Mouse (Mus musculus) heart, postnatal 10 days (tissue): ENCODE measurements around the gene Cemip2. TPM values are rescaled to one million over a fixed set of nuclear protein-coding genes. Genes with fewer than 3 reads are reported as not detected.
"Not testable (repeated sequence)": the region's sequence is repeated elsewhere in the genome, so short reads cannot be mapped to it uniquely, and the experiment has no call there.

ENCODE experiments used
- DNase-seq, 2 experiments: peaks; one replicate each; pipeline ENCODE4 v3.0.0; 2021
- intact Hi-C: fragments of 180-260 bp; cut with DNase I; formaldehyde crosslinking; loops from one replicate; pipeline ENCODE4 v1.15.1; 2025
- total RNA-seq, 2 experiments: library from RNA; stranded (reverse); gene quantifications; 2 replicates each; pipeline ENCODE4 v1.2.3; 2021

Gene Cemip2
- total RNA-seq, 2 experiments from 2014 or later = 30.1 to 31.4 TPM

- DNase-seq = no peak
Measured at GRCm38 (mm10) chr19:21860894-21861293, 82.8 kb downstream of the Cemip2 start.

GRCm38 (mm10) chr19:21862289-21862990 lies 84.3 kb downstream of the Cemip2 start:
- intact Hi-C loops = no loop called here
- DNase-seq = no peak

More at GRCm38 (mm10) chr19:21860894-21861293, 82.8 kb downstream of the Cemip2 start:
- intact Hi-C loops = no loop called here

DNA sequence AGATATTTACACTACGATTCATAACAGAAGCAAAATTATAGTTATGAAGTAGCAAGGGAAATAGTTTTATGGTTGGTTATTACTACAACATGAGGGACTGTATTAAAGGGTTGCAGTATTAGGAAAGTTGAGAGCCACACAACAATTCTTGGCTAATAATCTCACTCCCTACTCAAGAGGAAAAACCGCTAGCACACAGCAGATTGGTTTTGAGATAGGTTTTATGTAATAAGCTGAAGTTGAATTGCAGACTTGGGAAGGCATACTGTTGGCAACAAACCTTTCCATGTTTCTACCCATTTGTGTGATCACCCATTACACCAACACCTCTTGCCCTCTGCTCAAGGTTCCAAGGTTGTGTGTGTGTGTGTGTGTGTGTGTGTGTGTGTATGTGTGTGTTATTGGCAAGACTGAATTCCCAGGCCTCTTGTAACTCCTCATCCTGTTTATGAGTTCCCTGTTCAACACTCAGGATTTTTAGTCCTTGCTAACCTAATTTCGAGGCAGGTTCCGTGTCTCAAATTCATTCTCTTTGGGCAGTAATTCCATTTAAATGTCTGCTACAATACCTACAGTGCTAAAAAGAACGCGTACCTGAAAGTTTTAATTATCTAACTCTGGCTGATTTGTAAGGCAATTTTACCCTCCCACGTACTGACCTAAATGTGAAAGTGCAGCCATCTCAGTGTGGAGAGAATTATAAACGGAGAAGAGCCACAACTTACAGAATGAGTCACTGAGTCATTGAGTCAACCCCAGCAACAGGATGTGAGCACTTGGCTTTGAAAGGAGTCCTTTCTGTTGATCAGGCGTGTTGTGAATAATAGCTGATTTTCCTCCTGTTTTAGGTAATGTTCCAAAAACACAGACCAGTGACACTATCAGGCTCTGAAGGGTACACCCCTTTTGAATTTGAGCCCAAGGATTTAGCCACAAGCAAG lies 85.1 kb downstream of the Cemip2 start:
- intact Hi-C loops = no loop called here
- no peak for DNase-seq

DNA sequence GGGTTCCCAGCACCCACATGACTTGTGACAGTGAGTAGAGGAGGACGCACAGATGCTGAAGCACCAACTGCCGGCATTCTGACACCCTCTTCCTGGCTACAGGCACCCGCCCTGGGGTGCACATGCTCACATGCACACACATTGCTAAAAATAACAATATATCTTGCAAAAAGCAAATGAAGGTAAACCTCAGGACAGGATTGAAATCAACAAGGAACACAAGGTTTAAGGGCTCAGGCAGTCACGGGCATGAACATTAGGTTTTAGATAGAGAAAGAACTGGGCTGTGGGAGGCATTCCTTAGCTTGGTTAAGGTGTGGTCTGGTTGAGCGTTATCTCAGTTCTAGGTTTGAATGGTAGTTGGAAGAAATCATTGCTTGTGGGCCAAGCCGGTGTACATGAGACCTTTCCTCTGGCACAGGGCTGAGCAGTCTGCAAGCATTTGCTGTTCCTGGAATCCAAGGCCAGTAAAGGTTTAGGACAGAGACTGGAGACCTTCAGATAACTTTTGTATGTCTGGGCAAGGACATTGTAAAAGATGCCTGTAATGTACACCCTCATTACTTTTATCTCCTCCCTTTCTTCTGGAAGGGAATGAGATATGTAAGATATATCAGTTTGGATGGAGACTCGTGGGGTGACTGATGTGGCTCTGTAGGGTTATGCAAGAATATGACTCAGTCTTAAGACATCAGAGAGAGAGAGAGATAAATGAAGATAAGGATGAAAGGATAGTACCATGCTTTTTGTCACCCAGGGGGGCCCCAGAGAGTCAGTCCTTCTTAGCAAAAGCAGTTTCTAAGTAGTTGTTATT lies 87.3 kb downstream of the Cemip2 start:
- intact Hi-C loops = no loop called here

GRCm38 (mm10) chr19:21866094-21866493 lies 88.0 kb downstream of the Cemip2 start:
- no peak for DNase-seq
- intact Hi-C loops = no loop called here

More for the DNA sequence above, 87.3 kb downstream of the Cemip2 start:
- DNase-seq = no peak

DNA sequence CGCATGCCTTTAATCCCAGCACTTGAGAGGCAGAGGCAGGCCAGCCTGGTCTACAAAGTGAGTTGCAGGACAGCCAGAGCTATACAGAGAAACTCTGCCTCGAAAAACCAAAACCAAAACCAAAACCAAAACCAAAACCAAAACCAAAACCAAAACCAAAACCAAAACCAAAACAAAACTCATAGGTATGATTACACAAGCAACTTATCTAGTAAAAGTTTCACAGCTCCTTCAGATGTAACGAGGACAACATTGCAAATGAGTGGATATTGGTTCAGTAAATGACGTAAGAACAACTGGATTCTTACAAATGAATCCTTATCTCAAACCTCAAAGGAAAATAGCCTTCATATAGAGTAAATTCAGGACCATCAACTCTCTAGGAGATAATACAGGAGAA lies 88.6 kb downstream of the Cemip2 start:
- intact Hi-C loops, DNase-seq: not testable (repeated sequence)

DNA sequence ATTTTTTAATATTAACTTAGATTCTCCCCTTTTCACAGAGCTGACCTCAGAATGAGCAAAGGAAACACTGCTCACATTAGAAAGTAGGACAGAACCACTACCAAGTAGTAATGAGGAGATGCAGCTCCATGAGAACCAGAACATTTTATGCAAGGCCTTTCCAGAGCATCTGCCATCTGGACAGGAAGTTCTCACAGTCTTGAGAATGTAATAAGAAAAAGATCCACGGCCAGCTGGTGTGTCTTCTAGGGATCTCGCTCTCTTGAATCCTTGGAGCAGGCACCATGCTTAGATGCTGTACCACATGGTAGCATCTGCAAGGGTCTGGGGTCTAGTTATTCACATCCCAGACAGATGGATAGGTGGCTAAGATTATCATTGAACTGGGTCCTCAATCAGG lies 90.3 kb downstream of the Cemip2 start:
- DNase-seq = no peak
- intact Hi-C loops = no loop called here

- intact Hi-C loops = loop anchor here (2.0 to 5.0 kb wide), 2 partner anchors 60 to 105 kb away; partner anchors contain the start of gene Cemip2
- DNase-seq = peak; percentile 79 to 85
Measured at GRCm38 (mm10) chr19:21882110-21882940, 104.2 kb downstream of the Cemip2 start.

DNA sequence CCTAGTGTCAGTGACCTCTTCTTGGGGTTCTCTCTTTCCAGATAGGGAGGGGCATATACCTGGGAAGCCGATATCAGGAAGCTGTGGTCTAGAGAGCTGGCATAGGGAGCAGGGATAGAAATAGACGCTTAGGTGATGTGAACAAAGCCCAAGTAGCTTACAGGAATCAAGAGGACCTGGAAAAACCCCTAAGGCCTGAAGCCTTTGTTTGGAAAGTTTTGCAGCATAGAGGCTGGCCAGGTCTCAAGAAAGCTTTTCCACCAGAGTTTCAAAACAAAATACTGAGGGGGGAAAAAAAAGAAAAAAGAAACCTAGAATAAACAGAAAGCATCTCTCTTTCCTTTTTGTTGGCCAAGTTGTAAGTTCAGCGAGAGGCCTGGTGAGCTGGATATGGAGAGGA lies 104.9 kb downstream of the Cemip2 start:
- intact Hi-C loops = loop anchor here (2.0 to 5.0 kb wide), 2 partner anchors 60 to 106 kb away; partner anchors contain the start of gene Cemip2
- no peak for DNase-seq

GRCm38 (mm10) chr19:21883922-21884321 lies 105.8 kb downstream of the Cemip2 start:
- DNase-seq = no peak
- intact Hi-C loops = loop anchor here (2.0 to 5.0 kb wide), 2 partner anchors 59 to 107 kb away; partner anchors contain the start of gene Cemip2

DNA sequence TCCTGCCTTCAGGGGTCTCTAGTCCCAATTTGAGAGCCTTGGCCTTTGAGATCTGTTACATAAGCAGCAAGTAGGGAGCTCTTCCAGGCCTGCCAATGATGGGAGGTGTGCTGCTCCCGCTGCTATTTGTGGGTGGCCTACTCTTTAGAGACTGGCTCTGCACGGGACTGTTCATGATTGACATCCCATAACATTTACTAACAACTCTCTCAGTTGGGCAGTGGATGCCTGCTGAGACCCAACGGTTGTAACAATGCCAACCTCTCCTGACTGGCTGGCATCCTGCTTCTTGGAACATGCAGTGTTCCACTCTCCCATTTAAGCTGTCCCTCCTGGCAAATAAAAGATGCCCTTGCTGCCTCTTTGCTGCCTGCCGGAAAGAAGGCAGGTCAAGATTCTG lies 106.2 kb downstream of the Cemip2 start:
- intact Hi-C loops = loop anchor here (5.0 kb wide), 1 partner anchor 107 kb away; the partner anchor contains the start of gene Cemip2
- DNase-seq = peak in 1 of 2 experiments; percentile 49

GRCm38 (mm10) chr19:21886166-21886657 lies 108.1 kb downstream of the Cemip2 start:
- intact Hi-C loops = no loop called here
- DNase-seq = no peak

- peak; percentile 8 to 20 for DNase-seq
Measured at GRCm38 (mm10) chr19:21890699-21891098, 112.6 kb downstream of the Cemip2 start.

GRCm38 (mm10) chr19:21894792-21895191 lies 116.7 kb downstream of the Cemip2 start:
- DNase-seq = no peak
- intact Hi-C loops = loop anchor here (5.0 kb wide), 1 partner anchor 48 kb away; no protein-coding TSS in a partner anchor

More at GRCm38 (mm10) chr19:21890699-21891098, 112.6 kb downstream of the Cemip2 start:
- intact Hi-C loops = no loop called here

DNA sequence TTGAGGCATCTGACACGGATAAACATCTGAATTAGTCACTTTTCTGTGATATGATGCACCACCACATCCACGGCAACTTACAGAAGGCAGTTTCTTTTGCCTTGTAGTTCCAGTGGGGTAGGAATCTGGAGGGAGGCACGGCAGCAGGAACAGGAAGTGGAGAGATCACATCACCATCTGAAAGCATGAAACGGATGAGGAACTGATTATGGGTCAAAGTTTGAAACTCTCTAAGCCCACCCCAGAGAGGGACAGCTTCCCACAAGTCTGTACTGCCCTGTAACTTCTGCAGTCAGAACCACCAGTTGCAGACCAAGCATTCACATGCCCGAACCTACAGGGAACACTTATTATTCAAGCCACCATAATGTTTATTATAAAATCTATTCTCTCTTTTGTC lies 117.4 kb downstream of the Cemip2 start:
- DNase-seq = no peak
- intact Hi-C loops = loop anchor here (5.0 kb wide), 1 partner anchor 47 kb away; no protein-coding TSS in a partner anchor

DNA sequence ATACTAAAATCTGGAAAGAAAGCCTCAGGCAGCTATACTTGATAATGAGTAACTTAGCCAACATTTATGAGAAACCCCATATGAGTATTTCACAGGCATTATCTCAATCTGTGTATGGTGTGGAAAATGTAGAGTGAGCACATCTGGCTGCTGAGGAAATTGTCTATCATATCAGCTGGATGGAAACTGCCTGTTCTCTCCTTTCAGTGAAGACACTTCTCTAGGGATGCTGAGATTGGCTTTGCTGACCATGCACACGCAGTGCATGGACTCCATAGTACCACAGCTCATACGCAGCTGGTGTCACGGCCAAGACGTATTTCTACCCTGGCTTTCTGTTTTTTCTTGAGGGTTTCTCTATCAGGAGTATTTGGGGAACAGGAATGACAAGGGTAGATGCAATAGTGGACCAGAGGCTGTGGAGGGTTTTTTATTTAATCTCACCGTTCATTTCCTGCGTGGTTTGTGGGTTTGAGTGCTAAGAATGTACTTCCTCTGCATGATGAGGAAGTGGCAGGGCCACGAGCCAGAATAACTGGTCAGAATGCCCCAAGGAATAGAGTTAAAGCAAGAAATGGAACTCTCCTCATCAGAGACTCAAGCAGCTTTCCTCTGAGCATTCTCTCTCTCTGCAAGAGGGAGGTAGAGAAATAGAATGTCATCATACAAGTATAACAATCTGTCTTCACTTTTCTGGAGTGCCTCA lies 119.1 kb downstream of the Cemip2 start:
- intact Hi-C loops = loop anchor here (5.0 kb wide), 1 partner anchor 45 kb away; no protein-coding TSS in a partner anchor
- DNase-seq = peak; percentile 62 to 66

DNA sequence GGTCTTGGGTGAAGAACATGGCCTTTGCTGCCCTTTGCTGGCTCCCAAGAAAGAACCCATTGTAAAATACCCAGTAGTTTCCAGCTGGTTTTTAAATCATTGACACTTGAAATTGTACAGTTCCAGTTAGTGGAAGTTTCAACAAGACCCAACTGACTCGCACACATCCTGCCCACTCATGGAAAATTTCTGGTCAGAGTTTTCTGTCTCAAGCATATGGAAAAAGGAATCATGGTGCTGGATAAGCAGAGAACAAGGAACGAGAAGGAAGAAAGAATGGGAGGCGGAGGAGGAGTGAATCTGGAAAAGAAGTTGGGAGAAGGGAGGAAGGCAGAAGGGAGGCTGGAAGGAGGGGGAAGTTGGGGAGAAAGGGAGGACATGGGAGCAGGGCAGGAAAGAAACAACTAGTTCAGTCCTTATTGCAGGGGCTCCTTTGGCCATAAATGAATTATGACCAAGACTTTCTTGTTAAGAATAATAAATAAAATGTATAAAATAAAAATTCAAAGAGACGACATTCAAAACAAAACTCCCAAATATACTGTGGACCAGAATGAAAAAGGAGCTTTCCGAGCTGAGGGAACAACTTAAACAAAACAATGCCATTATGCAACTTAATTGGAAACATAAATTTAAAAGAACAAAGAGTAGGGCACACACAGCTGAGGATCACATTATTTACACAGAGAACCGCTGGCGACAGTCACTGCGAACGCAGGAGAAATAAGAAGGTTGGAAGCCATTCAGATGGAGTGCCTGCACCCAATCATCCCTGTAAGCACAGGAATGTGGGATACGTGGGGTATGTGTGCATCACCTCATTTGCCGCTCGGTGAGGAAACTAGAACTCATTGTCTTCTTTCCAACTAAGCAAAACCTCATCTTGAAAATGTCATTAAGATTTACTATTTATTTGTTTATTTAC lies 120.1 kb downstream of the Cemip2 start:
- intact Hi-C loops = loop anchor here (5.0 kb wide), 1 partner anchor 44 kb away; no protein-coding TSS in a partner anchor
- DNase-seq = no peak
